Mouse (Mus musculus): ENCODE data around the gene Fbln7.

The Fbln7 gene

GRCm38 (mm10) chr2:128862636-128863035, at the start of gene Fbln7:
Fbln7 (plus strand) TSS chr2:128862981.
- in situ Hi-C loops (cut with MboI, MseI), result loop anchor here (10.0 kb wide), 1 partner anchor 1378 kb away; no protein-coding TSS in a partner anchor

DNA sequence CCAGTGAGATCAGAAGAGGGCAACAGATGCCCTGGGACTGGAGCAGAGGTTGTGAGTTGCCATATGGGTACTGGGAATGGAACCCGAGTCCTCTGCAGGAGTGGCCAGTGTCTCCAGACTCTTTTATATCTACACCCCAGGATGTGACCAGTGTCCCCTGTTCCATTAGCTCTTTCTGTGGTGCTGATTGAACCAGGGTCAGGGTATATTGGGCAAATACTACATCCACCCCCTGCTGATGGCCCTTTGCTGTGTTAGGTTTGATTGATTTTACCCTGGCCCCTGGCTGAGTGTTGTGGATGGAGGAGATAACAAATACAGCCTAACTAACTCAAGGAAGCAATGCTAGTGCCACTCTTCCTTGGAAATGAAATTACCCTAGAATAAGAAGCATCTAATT, 46.5 kb upstream of the Fbln7 start:
- in situ Hi-C loops (cut with MboI, MseI), result no loop called here

GRCm38 (mm10) chr2:128816916-128817315, 45.9 kb upstream of the Fbln7 start:
- in situ Hi-C loops (cut with MboI, MseI), result no loop called here

DNA sequence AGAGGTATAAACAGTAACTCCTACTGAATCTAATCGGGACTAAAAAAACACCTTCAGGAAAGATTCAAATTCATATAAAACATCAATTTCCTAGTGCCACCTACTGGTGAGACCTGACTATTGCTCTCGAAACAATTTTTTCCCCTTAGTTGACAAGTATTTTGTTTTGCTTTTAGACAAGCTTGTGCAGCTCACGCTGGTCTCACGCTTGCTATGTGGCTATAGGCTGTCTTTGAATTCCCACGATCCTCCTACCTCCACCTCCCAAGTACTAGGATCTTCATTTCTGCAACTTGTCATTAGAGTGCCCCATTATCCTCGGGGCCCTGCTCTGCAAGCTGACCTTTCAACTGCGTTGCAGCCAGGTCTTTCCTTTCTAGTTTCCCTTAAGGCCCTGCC, 45.4 kb upstream of the Fbln7 start:
- in situ Hi-C loops (cut with MboI, MseI), result no loop called here

GRCm38 (mm10) chr2:128817786-128818681, 44.7 kb upstream of the Fbln7 start, which contains the start of gene Tmem87b:
Tmem87b (plus strand) TSS chr2:128818118.
- in situ Hi-C loops (cut with MboI, MseI), result no loop called here

DNA sequence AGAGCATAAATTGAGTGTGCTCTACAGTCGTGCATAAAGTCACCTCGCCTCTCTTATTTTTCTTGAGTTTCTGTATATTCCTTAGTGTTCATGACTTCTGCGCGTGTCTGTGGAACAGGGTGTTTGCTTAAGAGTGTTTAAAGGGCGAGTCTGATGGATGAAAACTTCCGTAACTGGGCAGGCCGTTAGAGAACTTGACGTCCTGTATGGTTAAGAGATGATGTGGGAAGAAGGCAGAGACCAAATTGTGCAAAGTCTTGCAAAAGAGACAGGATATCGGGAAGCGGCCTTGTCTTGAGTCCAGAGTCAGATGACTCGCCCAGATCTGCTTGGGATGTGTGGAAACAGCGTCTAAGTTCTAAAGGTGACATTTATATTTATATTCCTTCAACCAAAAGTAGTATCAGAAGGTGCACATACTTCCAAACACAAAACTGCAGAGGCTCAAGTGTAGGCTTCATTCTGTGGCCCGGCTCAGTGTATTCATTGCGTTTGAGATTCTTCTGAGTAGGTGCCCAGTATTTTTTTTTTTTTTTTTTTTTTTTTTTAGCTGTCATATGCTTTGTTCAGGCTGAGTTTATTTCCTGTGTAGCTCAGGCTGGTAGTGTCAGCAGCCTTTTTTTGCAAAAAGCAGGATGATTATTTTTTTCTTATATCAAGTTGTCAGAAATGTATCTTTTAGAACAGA, 43.7 kb upstream of the Fbln7 start:
- in situ Hi-C loops (cut with MboI, MseI), result no loop called here

DNA sequence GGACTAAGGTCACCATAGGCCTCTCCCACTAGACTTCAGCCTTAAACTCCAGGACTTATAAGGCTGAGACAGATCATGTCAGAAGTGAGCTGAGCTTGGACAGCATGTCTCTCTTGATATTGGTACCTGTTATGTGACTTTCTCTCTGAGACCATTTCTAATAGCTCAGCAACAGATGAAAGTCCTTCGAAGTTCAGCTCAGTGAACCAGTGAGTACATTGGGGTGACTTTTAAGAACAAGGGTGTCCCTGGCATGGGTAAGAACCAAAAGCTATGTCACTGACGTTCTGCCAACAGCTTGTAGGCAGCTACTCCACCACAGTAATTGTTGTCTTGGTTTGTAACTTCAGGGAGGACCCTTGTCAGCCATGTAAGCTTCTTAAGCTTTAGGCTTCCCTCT, 42.1 kb upstream of the Fbln7 start:
- in situ Hi-C loops (cut with MboI, MseI), result loop anchor here (5.0 kb wide), 1 partner anchor 123 kb away; the partner anchor contains the start of gene Mertk

DNA sequence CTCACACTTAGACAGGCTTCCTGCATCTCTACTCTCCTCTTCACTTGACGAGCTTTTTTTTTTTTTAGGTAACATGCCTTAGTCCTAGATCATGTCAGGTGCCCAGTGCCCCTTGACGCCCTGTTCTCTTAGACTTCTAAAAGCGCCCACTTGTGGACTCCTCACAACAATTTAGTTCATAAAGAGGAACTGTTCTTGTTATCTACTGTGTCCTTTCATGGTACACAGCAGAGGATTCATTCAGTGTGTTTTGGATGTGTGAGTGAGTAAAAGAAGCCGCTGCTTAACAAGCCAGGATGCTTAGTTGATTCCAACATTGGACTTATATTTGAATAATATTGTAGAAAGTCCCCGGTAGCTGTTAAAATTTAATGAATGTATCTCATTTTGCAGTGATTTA, 38.9 kb upstream of the Fbln7 start:
- in situ Hi-C loops (cut with MboI, MseI), result loop anchor here (5.0 kb wide), 1 partner anchor 127 kb away; the partner anchor contains the start of gene Mertk

DNA sequence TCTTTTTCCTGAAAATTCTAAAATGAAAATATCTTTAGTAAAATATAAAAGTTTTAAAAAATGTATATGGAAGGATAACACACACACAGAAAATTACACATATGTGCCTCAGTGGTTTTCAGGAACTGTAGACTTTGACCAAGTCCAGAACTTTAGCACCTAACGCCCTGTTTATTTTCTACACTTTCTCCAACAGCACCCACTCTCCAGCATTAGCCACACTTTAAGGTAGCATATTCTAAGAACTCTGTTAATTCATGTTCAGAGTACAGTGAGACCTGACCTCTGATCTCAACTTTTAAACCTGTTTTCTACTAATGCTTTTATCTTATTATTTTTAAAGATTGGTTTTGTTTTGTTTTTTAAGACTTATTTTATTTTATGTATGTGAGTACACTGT, 35.0 kb upstream of the Fbln7 start:
- in situ Hi-C loops (cut with MboI, MseI), result no loop called here

- in situ Hi-C loops (cut with MboI, MseI), result no loop called here
These were observed 30.2 kb upstream of the Fbln7 start for GRCm38 (mm10) chr2:128832611-128833010.

GRCm38 (mm10) chr2:128833035-128833434, 29.7 kb upstream of the Fbln7 start:
- in situ Hi-C loops (cut with MboI, MseI), result no loop called here

DNA sequence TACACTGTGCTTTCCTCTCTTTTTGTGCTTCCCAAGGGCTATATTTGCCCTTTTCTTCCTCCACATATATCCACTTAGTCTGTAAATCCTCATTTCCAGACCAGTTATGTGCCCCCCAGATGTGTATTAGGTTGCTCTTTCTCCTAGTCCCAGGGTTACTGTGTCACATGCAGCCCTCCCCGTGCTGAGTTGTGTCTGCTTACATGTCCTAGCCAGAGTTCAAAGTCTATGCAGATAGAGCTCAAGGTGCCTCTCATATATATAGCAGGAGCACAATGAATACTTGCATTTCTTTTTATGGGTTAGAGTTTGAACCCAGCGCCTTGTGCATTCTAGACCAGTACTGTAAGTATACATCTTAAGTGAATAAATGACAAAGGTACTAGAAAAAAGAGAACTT, 29.3 kb upstream of the Fbln7 start:
- in situ Hi-C loops (cut with MboI, MseI), result no loop called here

DNA sequence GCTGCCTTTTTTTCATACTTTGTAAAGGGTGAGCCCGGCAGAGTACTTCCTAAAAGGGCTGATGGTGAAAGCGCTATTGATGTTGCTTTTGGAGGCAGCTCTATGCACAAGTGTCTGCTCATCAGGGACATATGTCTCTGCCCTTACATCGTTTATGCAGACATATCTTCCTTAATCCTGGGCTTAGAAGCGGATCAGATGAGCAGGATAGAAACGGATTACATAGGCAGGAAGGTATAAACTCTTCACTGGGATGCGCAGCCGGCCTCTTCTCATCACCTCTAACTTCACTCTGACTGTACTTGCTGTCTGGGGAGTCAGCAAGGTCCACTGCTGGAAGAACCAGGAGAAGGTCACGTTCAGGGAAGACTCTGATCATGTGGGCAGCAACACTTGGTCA, 25.2 kb upstream of the Fbln7 start:
- in situ Hi-C loops (cut with MboI, MseI), result no loop called here

GRCm38 (mm10) chr2:128838611-128839010, 24.2 kb upstream of the Fbln7 start:
- in situ Hi-C loops (cut with MboI, MseI), result no loop called here

- in situ Hi-C loops (cut with MboI, MseI), result no loop called here
These were observed 23.3 kb upstream of the Fbln7 start for GRCm38 (mm10) chr2:128839501-128839900.

DNA sequence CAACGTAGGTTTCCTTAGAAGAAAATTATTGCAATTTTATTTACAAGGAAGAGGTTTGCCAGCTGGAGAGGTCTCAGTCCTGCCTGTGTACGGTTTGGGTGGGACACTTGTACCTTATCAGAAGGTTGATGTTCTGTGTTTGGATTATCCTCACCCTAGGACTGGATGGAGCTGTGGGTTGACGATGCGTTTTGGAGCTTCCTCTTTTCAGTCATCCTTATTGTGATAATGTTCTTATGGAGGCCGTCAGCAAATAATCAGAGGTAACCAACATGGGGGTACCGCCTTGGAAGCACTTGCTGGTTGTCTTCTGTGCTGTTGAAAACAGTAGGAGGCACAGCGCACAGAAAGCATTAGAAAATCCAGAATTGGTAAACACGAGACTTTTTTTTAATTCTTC, 20.3 kb upstream of the Fbln7 start:
- in situ Hi-C loops (cut with MboI, MseI), result no loop called here

DNA sequence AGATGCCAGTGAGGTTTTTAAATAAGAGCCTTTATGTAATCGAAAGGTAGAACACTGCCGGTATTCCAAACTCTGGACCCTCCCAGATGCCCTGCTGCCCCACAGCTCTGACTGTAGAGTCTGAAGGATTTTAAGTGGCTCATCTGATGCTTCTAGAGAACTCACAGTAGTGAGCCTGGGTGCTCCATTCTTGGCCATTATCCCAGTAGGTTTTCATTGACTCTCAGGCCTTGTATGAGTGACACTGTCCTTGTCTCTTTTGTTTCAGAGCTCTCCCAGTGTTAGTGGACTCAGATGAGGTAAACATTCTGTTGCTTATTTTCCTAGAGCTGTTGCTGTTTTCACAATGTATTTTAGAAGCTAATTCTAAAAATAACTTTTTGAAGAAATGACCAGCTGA, 12.7 kb upstream of the Fbln7 start:
- in situ Hi-C loops (cut with MboI, MseI), result no loop called here

- in situ Hi-C loops (cut with MboI, MseI), result no loop called here
These were observed 6.1 kb upstream of the Fbln7 start for GRCm38 (mm10) chr2:128856673-128857072.

DNA sequence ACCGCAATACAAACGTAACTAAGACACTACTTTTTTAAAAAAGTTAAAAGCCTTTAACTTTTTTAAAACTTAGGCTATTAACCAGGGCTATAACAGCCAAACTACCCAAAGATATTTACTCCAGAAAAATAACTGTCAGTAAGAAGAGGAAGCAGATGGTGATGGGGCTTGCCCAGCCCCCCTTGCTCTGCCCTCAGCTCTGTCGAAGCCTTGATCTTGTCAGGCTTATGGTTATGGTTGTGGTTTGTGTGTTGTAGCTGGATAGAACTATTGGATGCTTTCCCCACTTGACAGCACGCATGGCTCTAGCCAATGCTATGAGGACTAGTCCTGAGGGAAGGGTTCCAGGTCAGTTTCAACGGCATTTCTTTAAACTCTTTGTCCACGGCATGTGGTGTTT, 3.8 kb upstream of the Fbln7 start:
- in situ Hi-C loops (cut with MboI, MseI), result no loop called here

DNA sequence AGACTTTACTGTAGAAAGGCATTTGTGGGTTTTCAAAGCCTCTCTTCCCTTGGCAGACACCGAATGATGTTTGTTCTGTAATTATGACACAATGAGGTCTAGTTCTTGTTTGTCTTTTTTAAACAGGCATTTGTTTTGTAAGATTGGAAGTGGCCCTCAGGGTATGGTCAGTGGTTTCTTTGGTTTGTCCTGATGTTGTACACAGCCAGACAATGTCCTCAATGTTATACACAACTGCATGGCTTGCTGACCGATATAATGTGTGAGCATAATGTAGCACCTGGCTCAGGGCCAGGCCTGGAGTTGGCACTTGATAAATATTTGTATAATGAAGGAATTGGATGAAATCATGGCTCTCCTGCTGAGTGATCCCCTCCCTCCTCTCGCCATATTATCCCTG, 2.9 kb upstream of the Fbln7 start:
- in situ Hi-C loops (cut with MboI, MseI), result loop anchor here (10.0 kb wide), 1 partner anchor 1375 kb away; no protein-coding TSS in a partner anchor

GRCm38 (mm10) chr2:128863777-128864331, 1.1 kb downstream of the Fbln7 start:
- in situ Hi-C loops (cut with MboI, MseI), result loop anchor here (10.0 kb wide), 1 partner anchor 1379 kb away; no protein-coding TSS in a partner anchor

- in situ Hi-C loops (cut with MboI, MseI), result loop anchor here (10.0 kb wide), 1 partner anchor 1380 kb away; no protein-coding TSS in a partner anchor
These were observed 2.3 kb downstream of the Fbln7 start for GRCm38 (mm10) chr2:128865061-128865460.
